ENCODE assay signal across 8 mouse cellular contexts in the genomic region with DNA sequence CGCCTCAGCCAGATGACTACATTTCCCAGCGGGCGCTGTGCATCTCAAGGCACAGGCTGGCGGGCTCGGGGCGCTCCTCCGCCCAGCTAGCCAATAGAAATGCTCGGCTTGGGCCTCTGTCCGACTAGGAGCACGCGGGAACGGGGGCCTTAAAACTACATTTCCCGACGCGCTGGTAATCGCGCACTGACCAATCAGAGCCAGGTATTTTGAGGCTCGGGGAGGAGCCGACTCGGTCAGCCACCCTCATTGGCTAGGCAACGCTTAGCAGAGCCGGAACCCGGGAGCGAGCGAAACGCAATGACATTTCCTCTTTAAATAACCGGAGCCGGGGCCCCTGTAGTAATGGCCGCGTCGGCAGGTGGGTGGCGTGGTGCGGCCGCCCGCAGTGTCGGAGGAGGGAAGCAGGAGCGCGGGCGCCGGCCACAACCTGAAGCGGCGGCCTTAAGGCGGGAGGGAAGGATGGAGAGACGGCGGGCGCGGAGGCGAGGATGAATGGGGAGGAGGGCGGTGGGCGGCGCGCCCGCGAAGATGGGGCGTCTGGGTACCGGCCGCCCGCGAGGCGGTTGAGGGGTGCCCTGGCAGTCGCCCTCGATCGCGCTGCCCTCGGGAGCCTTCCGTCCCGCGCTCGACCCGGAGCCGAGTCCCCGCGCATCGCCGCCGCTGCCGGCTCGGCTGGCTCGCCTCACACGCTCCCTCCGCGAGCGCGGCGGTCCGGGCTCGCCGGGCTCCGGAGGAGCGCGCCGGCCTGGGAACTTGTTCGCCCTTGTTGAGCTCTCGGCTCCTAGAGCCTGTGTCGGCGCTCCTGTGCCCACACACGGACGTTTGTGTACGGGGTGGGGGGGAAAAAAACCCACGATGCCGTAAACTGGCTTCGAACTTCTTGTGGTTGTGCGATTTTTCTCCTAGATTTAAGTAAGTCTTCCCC. TPM values are rescaled to one million over a fixed set of nuclear protein-coding genes. Genes with fewer than 3 reads are reported as not detected.
DNase-seq lines count a peak whose midpoint lies in the region; ATAC-seq lines count a peak whose summit lies in the region.

No protein-coding gene starts in this region.

- H3K4me1 ChIP-seq in intestine, embryonic 14.5 days (replicated peaks; ENCODE audit: control insufficient read depth, insufficient read depth, low read length), result peaks cover 10% of the 10 kb centered on the region; the same call in 1 of the 2 replicates

- peak; percentile 100 for ATAC-seq in intestine, embryonic 14.5 days (replicated peaks; ENCODE audit: low FRiP score, low TSS enrichment, low read depth)

- H3K9ac ChIP-seq in intestine, embryonic 14.5 days (ENCODE audit: low read length), result peak overlapping the region; percentile 52

- intact Hi-C loops in left cerebral cortex, postnatal 14 days (cut with DNase I), result loop anchor here (5.0 kb wide), 1 partner anchor 84 kb away; no protein-coding TSS in a partner anchor

- peaks cover 12% of the 10 kb centered on the region; the same call in 1 of the 2 replicates for H3K27me3 ChIP-seq in intestine, embryonic 14.5 days (replicated peaks; ENCODE audit: control insufficient read depth, insufficient read depth, low read length)

- peak; percentile 76 to 77 for DNase-seq in adrenal gland, adult 18-20 months (ENCODE audit: low spot score in 2 of 2)
- peak; percentile 99 for DNase-seq in embryo, embryonic 11 days
- peak; percentile 95 for DNase-seq in gastrocnemius, postnatal 25 days
- peak; percentile 92 for DNase-seq in intestine, embryonic 14.5 days (ENCODE audit: low spot score)
- DNase-seq in left cerebral cortex, postnatal 14 days (ENCODE audit: low spot score in 2 of 2), result peak; percentile 97 to 98
- DNase-seq in mesoderm, embryonic 11.5 days (ENCODE audit: low read depth, low spot score), result peak; percentile 99
- peak; percentile 95 to 98 for DNase-seq in right cerebral cortex, postnatal 36 days (ENCODE audit: low spot score in 2 of 2)
- peak; percentile 97 for DNase-seq in yolk sac, embryonic 10.5 days (ENCODE audit: low spot score)

- H3K4me2 ChIP-seq in intestine, embryonic 14.5 days (ENCODE audit: low read length), result peak overlapping the region; percentile 69

- H3K9me3 ChIP-seq in intestine, embryonic 14.5 days (ENCODE audit: control insufficient read depth, low read length), result no peaks in the 10 kb centered on the region

- H3K4me3 ChIP-seq in intestine, embryonic 14.5 days (ENCODE audit: low read depth, low read length), result peak overlapping the region; percentile 75

- H3K27ac ChIP-seq in intestine, embryonic 14.5 days (ENCODE audit: low read depth), result 0 out of 2 replicates have a peak overlapping the region, but pooled peaks have one; percentile 33

- peaks cover 3% of the 10 kb centered on the region; the same call in 1 of the 2 replicates for H3K36me3 ChIP-seq in intestine, embryonic 14.5 days (ENCODE audit: control insufficient read depth, insufficient read depth, low read length)

- under 1% methylated on average over 93 of the region's 103 CpGs for WGBS in intestine, embryonic 14.5 days

RNA-seq across cellular contexts. Expression of gene Kbtbd8, which starts 0.8 kb away (rescaled TPM):
- 1 to 10 TPM; 4.4 to 5.5 TPM for total RNA-seq in adrenal gland, adult 18-20 months (2021)
- 1 to 10 TPM; 1.9 to 3.0 TPM for total RNA-seq in gastrocnemius, postnatal 25 days (2021)
- polyA plus RNA-seq in intestine, embryonic 14.5 days (2014; fragmentation: Nextera tagmentation; extraction: Ambion mirVana), result 4.6 and 5.7 TPM in 2 replicates
- 10 to 100 TPM in 1 of 2 experiments, 1 to 10 TPM in 1; 8.0 to 10.1 TPM for total RNA-seq in left cerebral cortex, postnatal 14 days (2021)

Comparison
In these comparisons a context has a peak if more than half of its experiments do, and no peak if none do; other contexts are left out.
1. Peak in every context shown above with its lines: DNase-seq, ATAC-seq, H3K4me3 ChIP-seq and H3K27ac ChIP-seq.